Mouse (Mus musculus): Measurements from ENCODE around the gene Xntrpc. TPM values are rescaled to one million over a fixed set of nuclear protein-coding genes. Genes with fewer than 3 reads are reported as not detected.

The Xntrpc gene
- total and polyA plus RNA-seq, 2 experiments from 2014 or later = 0.60 to 2.1 TPM

GRCm38 (mm10) chr7:102103555-102103954, 38.0 kb downstream of the Xntrpc start:
- Histone ChIP-seq H3K4me2 (ENCODE audit: low read depth, low read length, poor library complexity, severe bottlenecking) (no peak overlapping the region), H3K27me3 (ENCODE audit: insufficient read depth, low read length) (peaks cover 4% of the 10 kb centered on the region; the same call in 1 of the 2 replicates), H3K9me3 (ENCODE audit: low read length) (no peaks in the 10 kb centered on the region), H3K4me1 (ENCODE audit: insufficient read depth, low read length) (peaks cover 3% of the 10 kb centered on the region; the same call in 1 of the 2 replicates), H3K4me3 (ENCODE audit: low read depth, low read length) (no peak overlapping the region), H3K36me3 (ENCODE audit: insufficient read depth, low read length) (no peaks in the 10 kb centered on the region), H3K27ac (ENCODE audit: low read depth, low read length) (no peak overlapping the region), H3K9ac (replicated peaks; ENCODE audit: low read length, poor library complexity, severe bottlenecking) (no peak overlapping the region)
- no peak for TF ChIP-seq CTCF (IDR thresholded peaks at IDR 0.05)
- no peak for DNase-seq (ENCODE audit: low spot score)
- WGBS = 90% methylated on average over 2 of the region's 2 CpGs
- ATAC-seq (ENCODE audit: low FRiP score) = no peak

- no peaks in the 10 kb centered on the region for H3K9me3 ChIP-seq (ENCODE audit: low read length)
- DNase-seq (ENCODE audit: low spot score) = no peak
- H3K36me3 ChIP-seq (ENCODE audit: insufficient read depth, low read length) = no peaks in the 10 kb centered on the region
- H3K27me3 ChIP-seq (ENCODE audit: insufficient read depth, low read length) = 0 out of 2 replicates have a peak, but pooled peaks cover 4% of the 10 kb centered on the region
- H3K27ac ChIP-seq (ENCODE audit: low read depth, low read length) = no peak overlapping the region
- no peak for TF ChIP-seq CTCF (IDR thresholded peaks at IDR 0.05)
- no peak overlapping the region for H3K4me3 ChIP-seq (ENCODE audit: low read depth, low read length)
- H3K4me2 ChIP-seq (ENCODE audit: low read depth, low read length, poor library complexity, severe bottlenecking) = no peak overlapping the region
- ATAC-seq (ENCODE audit: low FRiP score) = no peak
- WGBS = 70% methylated on average over 5 of the region's 5 CpGs
- peaks cover 3% of the 10 kb centered on the region; the same call in 1 of the 2 replicates for H3K4me1 ChIP-seq (ENCODE audit: insufficient read depth, low read length)
- no peak overlapping the region for H3K9ac ChIP-seq (replicated peaks; ENCODE audit: low read length, poor library complexity, severe bottlenecking)
Measured at GRCm38 (mm10) chr7:102104126-102104525, 38.6 kb downstream of the Xntrpc start.

GRCm38 (mm10) chr7:102106700-102107141, 41.2 kb downstream of the Xntrpc start:
- DNase-seq (ENCODE audit: low spot score) = no peak

GRCm38 (mm10) chr7:102108206-102108605, 42.7 kb downstream of the Xntrpc start:
- H3K4me1 ChIP-seq (ENCODE audit: insufficient read depth, low read length) = peaks cover 3% of the 10 kb centered on the region; the same call in 1 of the 2 replicates
- DNase-seq (ENCODE audit: low spot score) (no peak), ATAC-seq (ENCODE audit: low FRiP score) (no peak)
- no peaks in the 10 kb centered on the region for H3K36me3 ChIP-seq (ENCODE audit: insufficient read depth, low read length)
- no peaks in the 10 kb centered on the region for H3K9me3 ChIP-seq (ENCODE audit: low read length)
- H3K9ac ChIP-seq (replicated peaks; ENCODE audit: low read length, poor library complexity, severe bottlenecking) = no peak overlapping the region
- no peaks in the 10 kb centered on the region for H3K27me3 ChIP-seq (ENCODE audit: insufficient read depth, low read length)
- no peak overlapping the region for H3K4me3 ChIP-seq (ENCODE audit: low read depth, low read length)
- TF ChIP-seq CTCF (IDR thresholded peaks at IDR 0.05) = no peak
- WGBS = 92% methylated on average over 1 of the region's 1 CpGs
- H3K27ac ChIP-seq (ENCODE audit: low read depth, low read length) = no peak overlapping the region
- no peak overlapping the region for H3K4me2 ChIP-seq (ENCODE audit: low read depth, low read length, poor library complexity, severe bottlenecking)

More at GRCm38 (mm10) chr7:102106700-102107141, 41.2 kb downstream of the Xntrpc start:
- ATAC-seq (ENCODE audit: low FRiP score) = no peak
- Histone ChIP-seq H3K4me1 (ENCODE audit: insufficient read depth, low read length) (peaks cover 3% of the 10 kb centered on the region; the same call in 1 of the 2 replicates), H3K9ac (replicated peaks; ENCODE audit: low read length, poor library complexity, severe bottlenecking) (no peak overlapping the region), H3K4me3 (ENCODE audit: low read depth, low read length) (peak overlapping the region; percentile 3; the same call in 1 of the 2 replicates), H3K27ac (ENCODE audit: low read depth, low read length) (no peak overlapping the region), H3K36me3 (ENCODE audit: insufficient read depth, low read length) (no peaks in the 10 kb centered on the region), H3K27me3 (ENCODE audit: insufficient read depth, low read length) (no peaks in the 10 kb centered on the region), H3K9me3 (ENCODE audit: low read length) (no peaks in the 10 kb centered on the region), H3K4me2 (ENCODE audit: low read depth, low read length, poor library complexity, severe bottlenecking) (peak overlapping the region; percentile 32)
- TF ChIP-seq CTCF (IDR thresholded peaks at IDR 0.05) = no peak
- 24% methylated on average over 23 of the region's 23 CpGs for WGBS

GRCm38 (mm10) chr7:102109171-102109570, 43.7 kb downstream of the Xntrpc start, which contains the start of gene Art5:
Gene Art5, minus strand, starts transcription at chr7:102109489.
- Histone ChIP-seq H3K9me3 (ENCODE audit: low read length) (no peaks in the 10 kb centered on the region), H3K4me1 (ENCODE audit: insufficient read depth, low read length) (peaks cover 3% of the 10 kb centered on the region; the same call in 1 of the 2 replicates), H3K27ac (ENCODE audit: low read depth, low read length) (no peak within 1 kb of the TSS), H3K4me3 (ENCODE audit: low read depth, low read length) (no peak within 1 kb of the TSS), H3K27me3 (ENCODE audit: insufficient read depth, low read length) (no peaks in the 10 kb centered on the region), H3K4me2 (ENCODE audit: low read depth, low read length, poor library complexity, severe bottlenecking) (no peak within 1 kb of the TSS), H3K9ac (replicated peaks; ENCODE audit: low read length, poor library complexity, severe bottlenecking) (no peak within 1 kb of the TSS), H3K36me3 (ENCODE audit: insufficient read depth, low read length) (no peaks in the 10 kb centered on the region)
- DNase-seq (ENCODE audit: low spot score) = no peak
- 84% methylated on average over 7 of the region's 7 CpGs for WGBS
- TF ChIP-seq CTCF (IDR thresholded peaks at IDR 0.05) = no peak
- no peak for ATAC-seq (ENCODE audit: low FRiP score)

GRCm38 (mm10) chr7:102109746-102110145, 44.2 kb downstream of the Xntrpc start:
- DNase-seq (ENCODE audit: low spot score) (no peak), ATAC-seq (ENCODE audit: low FRiP score) (no peak)
- H3K4me3 ChIP-seq (ENCODE audit: low read depth, low read length) = no peak overlapping the region
- no peak overlapping the region for H3K27ac ChIP-seq (ENCODE audit: low read depth, low read length)
- H3K9me3 ChIP-seq (ENCODE audit: low read length) = no peaks in the 10 kb centered on the region
- TF ChIP-seq CTCF (IDR thresholded peaks at IDR 0.05) = no peak
- H3K9ac ChIP-seq (replicated peaks; ENCODE audit: low read length, poor library complexity, severe bottlenecking) = no peak overlapping the region
- H3K4me2 ChIP-seq (ENCODE audit: low read depth, low read length, poor library complexity, severe bottlenecking) = no peak overlapping the region
- H3K27me3 ChIP-seq (ENCODE audit: insufficient read depth, low read length) = no peaks in the 10 kb centered on the region
- H3K36me3 ChIP-seq (ENCODE audit: insufficient read depth, low read length) = no peaks in the 10 kb centered on the region
- H3K4me1 ChIP-seq (ENCODE audit: insufficient read depth, low read length) = peaks cover 3% of the 10 kb centered on the region; the same call in 1 of the 2 replicates
- 82% methylated on average over 4 of the region's 4 CpGs for WGBS
